Mouse (Mus musculus): Measurements from ENCODE around the gene Gm6760. TPM values are rescaled to one million over a fixed set of nuclear protein-coding genes. Genes with fewer than 3 reads are reported as not detected.

Gene Gm6760
- total RNA-seq (2021), result not detected
- long read RNA-seq, experiment 1, result 0 reads
- long read RNA-seq, experiment 2, result 0 reads

- no peak for DNase-seq
- intact Hi-C loops (cut with DNase I; ENCODE audit: low total_unique reads), result no loop called here
These were observed at the start of gene Gm6760 for GRCm38 (mm10) chrX:64152098-64152497. Gene Gm6760 (minus strand): TSS chrX:64152198.

- no peak for DNase-seq
- intact Hi-C loops (cut with DNase I; ENCODE audit: low total_unique reads), result no loop called here
These were observed 29.2 kb upstream of the Gm6760 start for GRCm38 (mm10) chrX:64181246-64181645.

DNA sequence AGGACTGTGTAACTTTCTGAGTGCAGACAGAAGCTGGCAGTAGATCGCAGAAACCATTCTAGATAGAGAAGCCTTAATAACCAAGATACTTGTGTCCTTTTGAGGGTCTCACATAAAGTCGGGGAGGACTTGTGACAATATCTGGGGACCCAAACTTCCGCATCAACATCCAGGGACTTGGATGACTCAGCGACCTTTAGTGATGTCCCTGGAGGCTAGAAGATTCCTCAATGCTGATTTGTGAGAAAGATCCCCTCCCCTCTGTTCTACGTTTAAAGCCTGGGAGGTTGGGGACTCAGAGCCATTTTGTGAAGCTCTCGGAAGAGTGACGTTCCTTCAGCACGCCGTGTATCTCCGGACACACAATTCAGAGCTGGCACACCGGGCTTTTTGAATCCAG, 21.2 kb upstream of the Gm6760 start, which contains the start of gene 3830417A13Rik:
3830417A13Rik (plus strand) TSS at position 301 of the 400 bp plus-strand sequence.
- no peak for DNase-seq
- intact Hi-C loops (cut with DNase I; ENCODE audit: low total_unique reads), result no loop called here

Other genes starting within 250 kb of the Gm6760 start
- not detected for gene 3830417A13Rik, start 21.4 kb upstream of the Gm6760 start, total RNA-seq (2021)
- under 1 TPM; 0.35 to 0.49 TPM for gene Slitrk4, start 124.8 kb upstream of the Gm6760 start, total RNA-seq (2021)